Mouse (Mus musculus) megakaryocyte, embryonic 14.5 days (primary cell): ENCODE data around the gene Pkdcc. TPM values are rescaled to one million over a fixed set of nuclear protein-coding genes. Genes with fewer than 3 reads are reported as not detected.

Experiments
- H3K27me3 ChIP-seq: replicated peaks from 2 replicates; pipeline ENCODE3; 2012; ENCODE audit warnings: inconsistent platforms
- H3K36me3 ChIP-seq: replicated peaks from 2 replicates; pipeline ENCODE3; 2012; ENCODE audit warnings: low read length, inconsistent platforms, mixed read lengths
- H3K4me1 ChIP-seq: 2 replicates; pipeline ENCODE4 v1.6.1; 2012; ENCODE audit warnings: inconsistent platforms
- H3K4me3 ChIP-seq: replicated peaks from 2 replicates; pipeline ENCODE3; 2012; ENCODE audit warnings: moderate library complexity, mild to moderate bottlenecking, inconsistent platforms
- H3K9me3 ChIP-seq: 2 replicates; pipeline ENCODE4 v1.6.1; 2012; ENCODE audit warnings: inconsistent platforms
- FLI1 ChIP-seq: IDR thresholded peaks from 2 replicates; pipeline ENCODE4 v1.6.1; 2012; ENCODE audit warnings: low read length, inconsistent platforms, mixed read lengths
- GATA1 ChIP-seq: IDR thresholded peaks from 3 replicates; pipeline ENCODE4 v1.6.1; 2012; ENCODE audit warnings: mixed read lengths, low read length, inconsistent platforms, borderline replicate concordance
- polyA plus RNA-seq: library from polyadenylated mRNA; stranded (reverse); fragments of >175 nt; gene quantifications from 2 replicates; pipeline ENCODE4 v1.2.3, GENCODE M21; 2012; ENCODE audit warnings: low replicate concordance; ENCODE audit not compliant: insufficient read depth

Gene Pkdcc
- polyA plus RNA-seq, 1 experiment: 9.7 TPM

- no peak for TF ChIP-seq GATA1
- no peak for TF ChIP-seq FLI1
- H3K36me3 ChIP-seq: no peaks in the 10 kb centered on the region
- H3K9me3 ChIP-seq: no peaks in the 10 kb centered on the region
- H3K4me3 ChIP-seq: peak overlapping the region; percentile 44
- peaks cover 27% of the 10 kb centered on the region for H3K27me3 ChIP-seq
- H3K4me1 ChIP-seq: no peaks in the 10 kb centered on the region
Observed at GRCm38 (mm10) chr17:83238123-83239058, 23.3 kb downstream of the Pkdcc start.

DNA sequence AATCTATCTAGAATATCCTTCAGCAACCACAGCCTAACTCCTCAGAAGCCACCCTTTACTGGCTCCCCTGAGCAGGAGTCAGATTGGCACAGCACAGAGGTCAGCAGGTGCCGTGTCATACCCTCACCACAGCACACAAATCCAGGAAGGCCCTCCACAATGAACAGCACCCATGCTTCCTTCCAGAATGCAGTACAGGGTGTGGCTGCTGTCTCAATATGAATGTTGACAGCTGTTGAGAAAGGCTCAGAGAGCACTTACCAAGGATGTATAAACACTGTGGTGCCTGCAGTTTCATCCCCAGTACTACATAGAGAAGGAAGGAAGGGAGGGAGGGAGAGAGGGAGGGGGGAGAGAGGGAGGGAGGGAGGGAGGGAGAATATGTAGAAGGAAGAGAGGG, 29.4 kb downstream of the Pkdcc start:
- Histone ChIP-seq H3K4me3 (no peak overlapping the region), H3K4me1 (peaks cover 27% of the 10 kb centered on the region), H3K36me3 (no peaks in the 10 kb centered on the region), H3K9me3 (no peaks in the 10 kb centered on the region), H3K27me3 (peaks cover 48% of the 10 kb centered on the region)
- TF ChIP-seq GATA1: no peak
- TF ChIP-seq FLI1: no peak

DNA sequence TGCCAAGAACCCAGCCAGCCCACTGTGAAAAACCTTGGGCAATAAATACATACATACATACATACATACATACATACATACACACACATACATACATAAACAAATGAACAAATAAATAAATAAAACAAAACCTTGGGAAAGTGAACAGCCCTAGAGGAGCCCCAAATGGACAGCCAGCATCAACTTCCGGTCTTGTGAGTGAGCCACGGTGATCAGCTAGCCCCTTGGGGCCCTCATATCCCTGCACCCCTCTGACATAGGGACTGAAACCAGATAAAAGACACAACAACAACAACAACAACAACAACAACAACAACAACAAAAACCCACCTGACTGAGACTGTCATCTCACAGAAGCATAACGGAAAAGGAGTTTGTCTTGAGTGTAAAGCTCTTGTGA, 30.4 kb downstream of the Pkdcc start:
- H3K9me3 ChIP-seq: no peaks in the 10 kb centered on the region
- peaks cover 27% of the 10 kb centered on the region for H3K4me1 ChIP-seq
- TF ChIP-seq GATA1 (no peak), FLI1 (no peak)
- H3K27me3 ChIP-seq: peaks cover 53% of the 10 kb centered on the region
- no peaks in the 10 kb centered on the region for H3K36me3 ChIP-seq
- H3K4me3 ChIP-seq: no peak overlapping the region

DNA sequence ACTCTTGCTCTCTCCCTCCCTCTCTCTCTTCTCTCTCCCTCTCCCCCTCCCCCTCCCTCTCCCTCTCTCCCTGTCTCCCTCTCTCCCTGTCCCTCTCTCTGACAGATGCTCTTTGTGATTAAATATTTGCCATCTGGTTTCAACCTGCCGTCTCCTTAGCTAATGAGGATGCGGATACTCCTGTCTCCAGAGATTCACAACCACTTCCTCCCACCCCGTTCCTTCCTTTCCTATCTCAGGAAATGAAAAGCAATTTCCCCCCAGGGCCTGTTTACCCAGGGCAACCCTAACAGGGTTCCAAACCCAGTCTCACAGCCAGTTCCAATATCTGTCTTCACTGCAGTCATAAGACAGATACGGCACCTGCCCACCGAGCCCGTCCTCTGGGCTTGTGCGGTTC, 31.0 kb downstream of the Pkdcc start:
- peaks cover 55% of the 10 kb centered on the region for H3K27me3 ChIP-seq
- peaks cover 27% of the 10 kb centered on the region for H3K4me1 ChIP-seq
- no peaks in the 10 kb centered on the region for H3K36me3 ChIP-seq
- TF ChIP-seq GATA1: no peak
- no peak for TF ChIP-seq FLI1
- no peak overlapping the region for H3K4me3 ChIP-seq
- H3K9me3 ChIP-seq: no peaks in the 10 kb centered on the region

GRCm38 (mm10) chr17:83247176-83247575, 32.1 kb downstream of the Pkdcc start:
- TF ChIP-seq GATA1 (no peak), FLI1 (no peak)
- peaks cover 60% of the 10 kb centered on the region for H3K27me3 ChIP-seq
- H3K4me1 ChIP-seq: peaks cover 28% of the 10 kb centered on the region
- H3K36me3 ChIP-seq: no peaks in the 10 kb centered on the region
- no peaks in the 10 kb centered on the region for H3K9me3 ChIP-seq
- no peak overlapping the region for H3K4me3 ChIP-seq

- no peak for TF ChIP-seq GATA1
- no peak for TF ChIP-seq FLI1
- no peaks in the 10 kb centered on the region for H3K36me3 ChIP-seq
- H3K9me3 ChIP-seq: no peaks in the 10 kb centered on the region
- peaks cover 39% of the 10 kb centered on the region for H3K4me1 ChIP-seq
- peaks cover 61% of the 10 kb centered on the region for H3K27me3 ChIP-seq
- H3K4me3 ChIP-seq: no peak overlapping the region
Observed at GRCm38 (mm10) chr17:83248467-83248866, 33.4 kb downstream of the Pkdcc start.

DNA sequence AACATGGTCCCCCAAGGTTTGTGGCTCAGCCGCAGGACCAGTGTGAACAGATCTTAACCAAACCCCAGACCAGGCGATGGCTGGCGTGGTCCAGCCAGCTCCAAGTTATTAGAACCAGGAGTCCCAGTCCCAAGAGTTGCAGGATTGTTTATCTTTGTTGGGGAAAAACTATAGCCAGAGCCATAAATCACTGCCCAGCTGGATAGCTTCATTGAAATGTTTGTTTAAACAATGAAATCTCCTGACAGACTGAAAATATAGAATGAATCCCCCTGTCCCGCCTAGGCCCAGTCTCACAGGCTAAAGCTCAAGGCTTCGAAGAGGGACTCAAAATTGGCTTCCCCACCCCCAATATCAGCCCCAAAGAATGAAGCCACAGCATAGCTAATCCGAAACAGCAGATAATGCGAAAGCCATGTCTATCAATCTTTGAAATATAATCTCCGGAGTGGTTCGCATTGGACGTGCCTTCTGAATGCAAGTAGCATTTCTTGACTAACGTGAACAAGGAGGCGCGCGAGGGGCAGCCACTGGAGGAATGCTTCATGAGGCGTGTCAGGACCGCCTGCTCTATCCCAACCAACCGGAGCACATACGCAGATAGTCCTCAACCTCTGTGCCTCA, 35.9 kb downstream of the Pkdcc start:
- Histone ChIP-seq H3K4me3 (no peak overlapping the region), H3K9me3 (no peaks in the 10 kb centered on the region)

GRCm38 (mm10) chr17:83253051-83253649, 38.1 kb downstream of the Pkdcc start:
- no peaks in the 10 kb centered on the region for H3K9me3 ChIP-seq

More for the DNA sequence above, 35.9 kb downstream of the Pkdcc start:
- Histone ChIP-seq H3K36me3 (no peaks in the 10 kb centered on the region), H3K27me3 (peaks cover 59% of the 10 kb centered on the region), H3K4me1 (peaks cover 29% of the 10 kb centered on the region)
- TF ChIP-seq FLI1: no peak
- no peak for TF ChIP-seq GATA1

DNA sequence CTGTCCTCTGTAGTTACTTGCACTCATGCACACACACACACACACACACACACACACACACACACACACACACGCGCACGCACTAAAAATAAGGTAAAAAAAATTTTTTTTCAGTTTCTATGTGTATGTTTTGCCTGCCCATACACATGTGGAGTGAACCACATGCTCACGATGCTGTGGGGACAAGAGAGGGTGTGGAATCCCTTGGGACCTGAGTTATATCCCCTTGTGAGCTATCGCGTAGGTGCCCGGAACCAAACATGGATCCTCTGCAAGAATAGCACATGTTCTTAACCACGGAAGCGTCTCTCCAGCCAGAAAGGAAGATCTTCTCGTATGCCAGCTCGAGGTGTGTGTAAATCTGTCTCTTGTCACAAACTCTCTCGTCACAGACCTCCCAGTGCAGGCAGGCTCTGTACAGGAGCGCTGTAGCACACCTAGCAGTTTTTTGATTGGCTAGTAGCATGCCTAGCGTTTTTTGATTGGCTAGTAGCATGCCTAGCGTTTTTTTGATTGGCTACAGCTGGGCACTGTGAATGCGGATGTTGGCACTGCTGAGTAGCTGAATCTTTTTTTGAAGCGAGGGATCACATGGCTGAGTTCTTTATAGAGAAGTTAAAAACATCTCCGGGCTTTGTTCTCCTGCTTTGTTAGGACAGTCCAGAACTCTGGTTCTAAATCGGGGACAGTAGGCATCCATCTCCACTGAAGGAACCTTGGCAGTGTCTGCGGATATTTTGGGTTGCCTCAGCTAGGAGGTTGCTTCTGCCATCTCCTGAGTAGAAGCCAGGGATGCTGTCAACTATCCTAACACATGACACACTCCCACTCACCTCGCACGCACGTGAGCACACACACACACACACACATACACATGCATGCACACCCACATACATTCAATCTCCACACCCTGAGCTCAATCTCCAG, 52.4 kb downstream of the Pkdcc start:
- peaks cover 20% of the 10 kb centered on the region for H3K4me1 ChIP-seq
- TF ChIP-seq GATA1: no peak
- TF ChIP-seq FLI1: no peak
- no peaks in the 10 kb centered on the region for H3K9me3 ChIP-seq
- peaks cover 23% of the 10 kb centered on the region for H3K27me3 ChIP-seq
- no peaks in the 10 kb centered on the region for H3K36me3 ChIP-seq
- peak overlapping the region; percentile 82 for H3K4me3 ChIP-seq

More at GRCm38 (mm10) chr17:83253051-83253649, 38.1 kb downstream of the Pkdcc start:
- no peak for TF ChIP-seq GATA1
- TF ChIP-seq FLI1: no peak
- Histone ChIP-seq H3K27me3 (peaks cover 43% of the 10 kb centered on the region), H3K4me3 (peak overlapping the region; percentile 83), H3K36me3 (no peaks in the 10 kb centered on the region), H3K4me1 (peaks cover 12% of the 10 kb centered on the region)
